Mouse (Mus musculus) brown adipose tissue, adult 24 weeks (tissue): ENCODE results near the gene Comtd1. TPM values are rescaled to one million over a fixed set of nuclear protein-coding genes. Genes with fewer than 3 reads are reported as not detected.

Experiments used
- H3K27ac ChIP-seq: fragments of 200-500 bp; replicated peaks from 2 replicates; pipeline ENCODE4 v1.5.1; 2012; ENCODE audit warnings: low read depth, mild to moderate bottlenecking, low read length
- H3K4me1 ChIP-seq: fragments of 200-500 bp; 2 replicates; pipeline ENCODE4 v1.6.1; 2012; ENCODE audit warnings: low read length, mixed read lengths; ENCODE audit not compliant: control insufficient read depth, insufficient read depth, insufficient read length
- H3K4me3 ChIP-seq: fragments of 200-500 bp; 2 replicates; pipeline ENCODE4 v1.5.1; 2012; ENCODE audit warnings: low read depth, mild to moderate bottlenecking, low read length, moderate library complexity; ENCODE audit not compliant: insufficient read depth
- polyA plus RNA-seq: library from polyadenylated mRNA; stranded (reverse); fragments of >200 nt; gene quantifications from 2 replicates; pipeline ENCODE4 v1.2.4, GENCODE M21; 2012; ENCODE audit not compliant: missing spikeins, insufficient read depth, insufficient read length

Gene Comtd1
- 27.9 and 37.4 TPM in 2 replicates for polyA plus RNA-seq

GRCm38 (mm10) chr14:21848166-21849154, at the start of gene Comtd1:
Gene Comtd1 (minus strand): TSS chr14:21848977.
- H3K4me1 ChIP-seq: peaks cover 9% of the 10 kb centered on the region; the same call in 1 of the 2 replicates
- peak within 1 kb of the TSS; percentile 27 for H3K27ac ChIP-seq
- H3K4me3 ChIP-seq: peak within 1 kb of the TSS; percentile 68

DNA sequence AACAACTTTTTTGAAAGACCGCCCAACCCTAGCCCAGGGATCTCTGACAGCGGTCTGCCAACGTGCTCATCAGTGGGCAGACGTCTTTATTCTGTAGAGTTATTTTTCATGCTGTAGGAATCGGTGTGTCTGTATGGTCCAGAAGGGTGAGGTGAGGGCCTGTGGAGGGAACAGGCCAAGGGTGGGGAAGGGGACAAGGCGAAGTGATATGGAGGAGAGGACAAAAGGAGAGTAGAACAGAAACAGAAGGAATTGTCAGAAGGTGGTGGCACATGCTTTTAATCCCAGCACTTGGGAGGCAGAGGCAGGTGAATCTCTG, 43.5 kb upstream of the Comtd1 start:
- no peak overlapping the region for H3K27ac ChIP-seq

DNA sequence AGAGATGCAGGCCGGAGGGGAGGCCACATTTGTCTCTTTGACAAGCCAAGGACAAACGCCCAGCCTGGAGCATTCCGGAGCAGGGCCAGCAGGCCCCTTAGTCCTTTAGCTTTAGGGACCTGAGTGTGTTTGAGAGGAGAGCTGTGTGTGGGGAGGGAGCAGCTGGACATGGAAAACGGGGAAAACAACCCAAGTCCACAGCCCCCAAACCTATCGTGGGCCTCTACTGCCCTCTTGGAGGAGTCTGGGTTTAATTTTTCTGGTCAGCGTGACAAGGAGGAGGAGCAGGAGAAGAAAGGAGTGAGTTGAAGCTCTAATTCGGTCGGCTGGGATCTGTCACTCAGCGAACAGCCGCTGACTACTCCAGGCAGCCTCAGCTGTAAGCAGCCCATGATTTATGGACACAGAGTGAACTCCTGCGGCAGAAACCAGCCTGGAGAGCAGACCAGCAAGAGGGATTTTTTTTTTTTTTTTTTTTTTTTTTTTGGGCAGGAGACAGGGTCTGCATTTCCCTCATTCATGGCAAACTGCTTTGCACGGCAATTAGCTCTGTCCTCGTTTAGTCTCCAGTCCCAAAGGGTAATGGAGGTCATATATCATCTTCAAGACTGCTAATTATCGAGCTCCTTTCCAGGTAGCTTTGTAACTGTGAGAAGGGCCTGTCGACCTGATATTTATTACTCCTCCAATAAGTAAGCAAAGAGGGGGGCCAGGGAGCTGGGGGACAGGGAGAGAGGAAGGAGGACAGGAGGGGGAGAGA, 43.0 kb upstream of the Comtd1 start:
- no peak overlapping the region for H3K27ac ChIP-seq
- H3K4me3 ChIP-seq: no peak overlapping the region
- H3K4me1 ChIP-seq: no peaks in the 10 kb centered on the region

More for the DNA sequence above, 43.5 kb upstream of the Comtd1 start:
- Histone ChIP-seq H3K4me1 (no peaks in the 10 kb centered on the region), H3K4me3 (no peak overlapping the region)

DNA sequence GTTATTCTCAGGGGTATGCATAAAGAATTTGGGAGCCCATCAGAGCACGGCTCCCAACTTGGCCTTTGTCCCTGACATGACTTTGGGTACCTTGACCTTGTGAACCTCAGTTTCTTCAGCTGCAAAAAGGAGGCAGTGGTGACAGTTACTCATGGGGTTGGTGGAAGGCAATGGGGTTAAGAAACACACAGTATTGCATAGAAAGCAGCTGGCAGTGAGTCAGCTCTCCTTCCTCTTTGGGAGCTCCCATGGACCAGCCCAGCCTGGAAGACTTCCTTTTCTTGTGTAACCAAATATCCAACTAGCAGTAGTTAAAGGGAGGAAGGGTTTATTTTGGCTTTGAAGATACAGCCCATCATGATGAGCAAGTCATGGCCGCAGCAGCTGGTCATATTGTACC, 41.7 kb upstream of the Comtd1 start:
- H3K4me3 ChIP-seq: no peak overlapping the region
- no peak overlapping the region for H3K27ac ChIP-seq
- no peaks in the 10 kb centered on the region for H3K4me1 ChIP-seq

DNA sequence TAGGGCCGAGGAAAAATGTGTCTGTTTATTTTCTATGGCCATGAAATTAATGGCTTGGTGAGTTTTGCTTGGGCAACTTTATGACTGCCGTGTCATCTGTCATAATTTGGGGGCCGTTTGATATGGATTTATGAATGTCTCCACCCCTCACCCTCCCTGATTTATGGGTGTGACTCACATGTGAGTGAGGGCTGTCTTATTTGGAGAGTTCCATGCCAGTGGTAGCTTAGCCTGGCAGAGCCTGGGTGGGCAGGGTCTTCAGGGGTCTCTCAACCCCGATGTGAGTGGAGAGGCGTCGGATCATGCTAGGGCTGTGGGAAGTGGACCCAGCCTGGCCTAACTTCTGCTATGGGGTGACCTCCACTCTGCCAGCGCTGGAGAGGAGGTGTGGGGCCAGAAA, 18.0 kb upstream of the Comtd1 start:
- no peak overlapping the region for H3K4me3 ChIP-seq
- no peaks in the 10 kb centered on the region for H3K4me1 ChIP-seq
- no peak overlapping the region for H3K27ac ChIP-seq

DNA sequence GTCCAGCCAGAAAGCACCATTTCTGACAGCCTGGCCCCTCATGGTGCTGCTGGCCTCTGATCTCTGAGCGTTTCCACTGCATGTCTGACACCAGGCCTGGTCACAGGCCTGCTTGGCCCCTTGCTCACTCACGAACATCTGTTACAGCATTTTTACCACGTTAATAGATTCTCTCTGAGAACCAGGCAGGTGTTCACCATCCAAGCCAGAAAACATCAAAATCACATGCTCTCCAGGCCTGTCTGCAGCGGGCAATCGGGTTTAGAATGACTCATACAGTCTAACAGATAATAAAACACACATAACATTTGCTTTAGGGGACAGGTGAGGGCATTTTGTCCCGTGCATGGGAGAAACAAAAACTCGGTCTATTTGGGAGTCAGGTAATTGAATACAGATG, 17.5 kb upstream of the Comtd1 start:
- Histone ChIP-seq H3K4me1 (no peaks in the 10 kb centered on the region), H3K27ac (no peak overlapping the region), H3K4me3 (no peak overlapping the region)

GRCm38 (mm10) chr14:21856886-21857285, 8.1 kb upstream of the Comtd1 start:
- Histone ChIP-seq H3K4me3 (no peak overlapping the region), H3K4me1 (peaks cover 15% of the 10 kb centered on the region; the same call in 1 of the 2 replicates), H3K27ac (no peak overlapping the region)

DNA sequence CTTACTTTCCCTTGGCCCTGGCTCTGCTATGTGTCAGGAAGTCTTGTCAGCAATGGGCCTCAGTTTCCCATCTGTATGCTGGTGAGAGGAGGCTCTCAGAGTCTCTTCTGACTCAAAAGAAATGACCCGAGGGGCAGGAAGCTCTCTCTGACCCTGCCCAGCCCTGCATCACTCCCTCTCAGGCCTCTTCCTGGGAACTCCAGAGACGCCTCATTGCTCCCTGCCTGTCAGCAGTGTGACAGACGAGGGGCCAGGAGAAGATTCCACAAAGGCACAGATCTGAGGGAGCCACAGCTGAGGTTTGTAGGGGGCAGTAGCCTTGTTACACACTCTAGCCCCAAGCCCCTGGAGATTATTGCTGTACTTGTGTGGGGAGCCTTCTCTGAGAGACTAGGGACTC, 7.2 kb upstream of the Comtd1 start:
- peaks cover 15% of the 10 kb centered on the region; the same call in 1 of the 2 replicates for H3K4me1 ChIP-seq
- no peak overlapping the region for H3K27ac ChIP-seq
- H3K4me3 ChIP-seq: no peak overlapping the region

DNA sequence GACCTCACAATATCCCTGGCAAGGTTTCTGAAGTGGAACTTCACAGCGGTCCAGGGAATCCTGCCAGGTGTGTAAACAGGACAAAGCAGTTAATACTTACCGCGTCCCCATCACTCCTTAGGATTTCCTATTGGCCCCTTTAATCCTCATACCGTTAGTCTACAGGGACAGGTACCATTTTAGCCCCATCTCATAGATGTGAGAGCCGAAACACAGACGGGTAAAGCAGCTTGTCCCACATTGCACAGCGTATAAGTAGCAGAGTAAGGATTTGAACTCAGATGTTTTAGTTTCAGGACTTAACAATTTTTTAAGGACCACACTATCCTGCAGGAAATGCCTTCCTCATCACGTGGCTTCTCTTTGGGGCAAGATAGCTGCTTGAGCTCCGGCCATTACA, 5.5 kb upstream of the Comtd1 start:
- Histone ChIP-seq H3K4me1 (peaks cover 15% of the 10 kb centered on the region; the same call in 1 of the 2 replicates), H3K4me3 (no peak overlapping the region), H3K27ac (no peak overlapping the region)

DNA sequence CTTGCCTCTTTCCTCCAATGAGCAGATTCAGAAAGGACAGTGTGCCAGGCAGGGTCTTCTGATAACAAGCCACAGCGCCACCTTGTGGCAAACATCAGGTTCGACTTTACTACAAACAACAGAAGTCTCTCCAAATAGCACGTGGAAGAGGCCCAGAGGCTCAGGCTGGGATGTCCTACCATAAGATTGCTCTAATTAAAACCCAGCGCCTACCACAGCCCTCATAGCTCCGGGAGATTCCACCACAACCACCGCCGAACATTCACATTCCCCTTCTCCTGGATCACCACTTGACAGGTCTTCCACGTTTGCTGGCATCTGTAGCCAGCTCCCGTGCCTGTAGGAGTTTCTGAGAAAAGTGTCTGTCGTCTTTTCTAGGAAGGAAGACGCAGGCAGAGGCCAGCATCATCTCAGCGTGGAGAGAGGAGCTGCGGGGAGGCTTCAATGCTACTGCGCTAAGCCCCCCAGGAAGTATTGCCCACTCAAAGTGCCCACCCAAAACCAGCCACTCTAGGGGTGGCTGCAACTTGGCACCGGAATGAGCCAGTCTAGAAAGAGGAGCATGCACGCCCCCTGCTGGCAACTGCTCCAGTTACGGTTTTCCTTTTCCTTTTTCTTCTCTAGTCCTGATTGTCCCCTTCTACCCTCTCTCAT, 4.8 kb upstream of the Comtd1 start:
- no peak overlapping the region for H3K27ac ChIP-seq
- H3K4me3 ChIP-seq: peak overlapping the region; percentile 9; the same call in 1 of the 2 replicates
- H3K4me1 ChIP-seq: peaks cover 15% of the 10 kb centered on the region; the same call in 1 of the 2 replicates

DNA sequence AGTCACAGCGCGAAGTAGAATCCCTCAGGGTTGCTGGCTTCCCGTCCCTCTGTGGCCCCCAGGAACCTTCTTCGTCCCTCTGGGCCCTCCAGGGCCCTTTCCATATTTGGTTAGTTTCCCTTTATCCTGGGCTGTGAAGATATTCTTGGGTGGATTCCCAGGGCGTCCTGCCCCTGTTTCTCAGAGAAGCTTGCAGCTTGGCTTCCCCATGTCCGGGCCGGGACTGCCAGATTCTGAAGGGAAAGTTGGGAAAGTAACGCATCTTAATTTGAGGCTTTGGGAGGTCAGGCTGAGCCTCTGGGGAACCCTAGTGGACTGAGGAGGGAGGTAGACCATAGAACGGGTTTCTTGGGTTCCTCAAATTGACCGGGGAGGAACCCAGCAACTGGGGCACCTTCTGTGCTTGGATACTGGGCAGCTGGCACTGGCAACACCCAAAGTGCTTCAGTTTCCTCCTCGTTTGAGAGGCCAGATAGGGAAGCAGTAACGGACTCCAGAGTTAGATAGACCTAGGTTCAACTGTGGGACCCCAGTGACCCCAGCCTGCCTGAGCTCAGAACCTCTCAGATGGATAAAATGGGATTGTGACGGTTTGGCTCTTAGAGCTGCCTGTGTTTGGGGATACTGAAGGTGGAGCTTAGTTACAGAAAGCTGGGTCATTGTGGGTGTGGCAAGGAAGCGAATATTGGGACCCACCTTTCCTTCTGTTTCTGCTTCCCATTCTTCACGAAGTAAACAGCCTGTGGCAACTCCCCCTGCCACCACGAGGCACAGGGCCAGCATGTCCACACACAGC, 3.4 kb upstream of the Comtd1 start:
- no peak overlapping the region for H3K4me3 ChIP-seq
- H3K27ac ChIP-seq: peak overlapping the region; percentile 43
- H3K4me1 ChIP-seq: peaks cover 15% of the 10 kb centered on the region; the same call in 1 of the 2 replicates

- no peak overlapping the region for H3K4me3 ChIP-seq
- H3K4me1 ChIP-seq: peaks cover 15% of the 10 kb centered on the region; the same call in 1 of the 2 replicates
These were observed 1.8 kb upstream of the Comtd1 start for GRCm38 (mm10) chr14:21850419-21851127.

GRCm38 (mm10) chr14:21849524-21850418, 994 bp upstream of the Comtd1 start:
- Histone ChIP-seq H3K4me3 (no peak overlapping the region), H3K4me1 (peaks cover 15% of the 10 kb centered on the region; the same call in 1 of the 2 replicates), H3K27ac (no peak overlapping the region)

More at GRCm38 (mm10) chr14:21850419-21851127, 1.8 kb upstream of the Comtd1 start:
- H3K27ac ChIP-seq: no peak overlapping the region
